Mouse (Mus musculus) kidney, postnatal 25 days (tissue): ENCODE measurements at regions not wholly inside any gene's neighbourhood (a gene's known extent, or its start where the extent isn't known, plus 50 kb on each side); places are given as distances from the start of the nearest gene placed in this dataset.

ENCODE experiments used
- DNase-seq, 2 experiments: peaks; one replicate each; pipeline ENCODE4 v3.0.0; 2021; ENCODE audit warnings: mixed read lengths in 2 of 2

- DNase-seq: peak in 1 of 2 experiments; percentile 4
Measured at GRCm38 (mm10) chr1:185151130-185151799, 52.7 kb upstream of the Rab3gap2 start.

- no peak for DNase-seq
Measured at GRCm38 (mm10) chr1:185150431-185151129, 53.3 kb upstream of the Rab3gap2 start.

GRCm38 (mm10) chr1:185144791-185145190 is 59.1 kb upstream of the Rab3gap2 start:
- DNase-seq: no peak

GRCm38 (mm10) chr1:185144006-185144405 is 59.9 kb upstream of the Rab3gap2 start:
- DNase-seq: no peak

GRCm38 (mm10) chr1:185140317-185140716 is 63.6 kb upstream of the Rab3gap2 start:
- DNase-seq: no peak

GRCm38 (mm10) chr1:185128209-185128608 is 75.7 kb upstream of the Rab3gap2 start:
- no peak for DNase-seq

GRCm38 (mm10) chr1:185125737-185126286 is 78.1 kb upstream of the Rab3gap2 start:
- no peak for DNase-seq

- DNase-seq: no peak
Measured at GRCm38 (mm10) chr1:185121552-185121951, 82.4 kb upstream of the Rab3gap2 start.

- no peak for DNase-seq
Measured at GRCm38 (mm10) chr1:185120416-185120815, 83.5 kb upstream of the Rab3gap2 start.

GRCm38 (mm10) chr1:185117711-185118110 is 86.2 kb upstream of the Rab3gap2 start:
- DNase-seq: no peak

GRCm38 (mm10) chr1:185113687-185114086 is 90.2 kb upstream of the Rab3gap2 start:
- no peak for DNase-seq

- no peak for DNase-seq
Measured at GRCm38 (mm10) chr1:185112017-185112399, 91.9 kb upstream of the Rab3gap2 start.

GRCm38 (mm10) chr1:185111347-185112016 is 92.4 kb upstream of the Rab3gap2 start:
- DNase-seq: no peak

- no peak for DNase-seq
Measured at GRCm38 (mm10) chr1:185104945-185105884, 98.7 kb upstream of the Rab3gap2 start.

GRCm38 (mm10) chr1:185103803-185104202 is 100.1 kb upstream of the Rab3gap2 start:
- DNase-seq: no peak

- no peak for DNase-seq
Measured at GRCm38 (mm10) chr1:185098975-185099958, 99.9 kb upstream of the Mark1 start.

- DNase-seq: no peak
Measured at GRCm38 (mm10) chr1:185098195-185098974, 99.0 kb upstream of the Mark1 start.

GRCm38 (mm10) chr1:185096741-185097140 is 97.4 kb upstream of the Mark1 start:
- DNase-seq: no peak

- DNase-seq: no peak
Measured at GRCm38 (mm10) chr1:185092757-185093156, 93.4 kb upstream of the Mark1 start.
